Mouse (Mus musculus) neural tube, embryonic 15.5 days (tissue): ENCODE results near the gene Tm2d1. TPM values are rescaled to one million over a fixed set of nuclear protein-coding genes. Genes with fewer than 3 reads are reported as not detected.
A peak's percentile ranks its signal among the peaks of the same experiment; 100 is the strongest.
"Not testable (repeated sequence)": the region's sequence is repeated elsewhere in the genome, so short reads cannot be mapped to it uniquely, and the experiment has no call there.

Experiments used
- ATAC-seq: fragments of 200-750 bp; cut with Nextera tagmentation; 2 replicates; pipeline ENCODE4 v1.8.0; 2017; ENCODE audit warnings: mild to moderate bottlenecking, moderate TSS enrichment, moderate library complexity; ENCODE audit not compliant: low FRiP score
- H3K27ac ChIP-seq: fragments of 300-500 bp; sonication (generic); replicated peaks from 2 replicates; pipeline ENCODE4 v1.5.1; 2015; ENCODE audit warnings: mild to moderate bottlenecking, inconsistent platforms
- H3K27me3 ChIP-seq: fragments of 300-500 bp; sonication (generic); replicated peaks from 2 replicates; pipeline ENCODE4 v1.6.1; 2015; ENCODE audit warnings: inconsistent platforms
- H3K36me3 ChIP-seq: fragments of 300-500 bp; sonication (generic); 2 replicates; pipeline ENCODE4 v1.6.1; 2015; ENCODE audit warnings: inconsistent platforms
- H3K4me1 ChIP-seq: fragments of 300-500 bp; sonication (generic); 2 replicates; pipeline ENCODE4 v1.6.1; 2015; ENCODE audit warnings: inconsistent platforms
- H3K4me2 ChIP-seq: fragments of 300-500 bp; sonication (generic); 2 replicates; pipeline ENCODE4 v1.6.1; 2015; ENCODE audit warnings: inconsistent platforms, mild to moderate bottlenecking, moderate library complexity
- H3K4me3 ChIP-seq: fragments of 300-500 bp; sonication (generic); replicated peaks from 2 replicates; pipeline ENCODE4 v1.5.1; 2015; ENCODE audit warnings: mild to moderate bottlenecking, inconsistent platforms
- H3K9ac ChIP-seq: fragments of 300-500 bp; sonication (generic); replicated peaks from 2 replicates; pipeline ENCODE4 v1.6.1; 2015; ENCODE audit warnings: mild to moderate bottlenecking, inconsistent platforms
- H3K9me3 ChIP-seq: fragments of 300-500 bp; sonication (generic); replicated peaks from 2 replicates; pipeline ENCODE4 v1.6.1; 2016; ENCODE audit warnings: inconsistent platforms
- WGBS: fragments of 180-500 bp; shearing (Covaris S2); methylation state at CpG from one replicate; pipeline ENCODE4 v1.1.7; 2015; ENCODE audit warnings: mixed read lengths; 5-methylcytosine and 5-hydroxymethylcytosine counted together
- polyA plus RNA-seq: library from polyadenylated mRNA; unstranded; fragments of >200 nt; fragmentation: Nextera tagmentation; extraction: Ambion mirVana; gene quantifications from 2 replicates; pipeline ENCODE4 v1.2.1, GENCODE M21; 2015

The Tm2d1 gene
- 127 and 151 TPM in 2 replicates for polyA plus RNA-seq

DNA sequence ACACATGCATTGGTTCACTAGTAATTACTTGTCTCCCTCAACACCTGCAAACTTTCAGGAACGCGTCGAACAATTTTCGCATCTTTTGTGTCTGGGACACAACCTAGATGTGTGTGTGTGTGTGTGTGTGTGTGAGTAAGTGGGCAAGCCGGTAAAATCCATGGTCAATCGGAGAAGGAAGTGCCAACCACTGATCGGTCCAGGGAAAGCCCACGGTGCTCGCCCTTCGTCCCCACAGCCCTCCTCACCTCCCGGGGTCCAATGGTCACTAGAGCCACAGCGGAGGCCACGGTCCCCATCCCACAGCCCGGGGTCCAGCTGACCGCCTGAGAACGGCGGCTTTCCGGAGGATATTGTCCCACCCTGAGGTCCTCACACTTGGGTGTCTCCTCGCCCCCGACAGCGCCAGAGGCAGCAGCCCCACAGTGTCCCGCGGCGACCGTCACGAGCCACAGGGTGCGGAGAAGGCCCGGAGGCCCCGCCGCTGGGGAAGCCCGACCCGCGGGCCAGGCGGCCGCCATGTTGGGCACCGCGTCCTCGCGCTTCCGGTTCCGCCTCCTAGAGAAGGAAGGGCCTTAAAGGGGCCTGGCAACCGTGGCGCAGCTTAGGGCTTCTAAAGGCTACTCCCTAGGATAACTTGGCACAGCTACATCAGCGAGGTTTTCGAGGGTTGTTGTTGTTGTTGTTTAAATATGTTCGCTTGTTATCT, at the start of gene Tm2d1:
Tm2d1 (minus strand) TSS at position 591 of the 709 bp plus-strand sequence.
- Histone ChIP-seq H3K27ac (peak within 1 kb of the TSS; percentile 69; the same call in 1 of the 2 replicates), H3K9me3 (no peaks in the 10 kb centered on the region), H3K36me3 (peaks cover 9% of the 10 kb centered on the region), H3K4me2 (peak within 1 kb of the TSS; percentile 58), H3K9ac (peak within 1 kb of the TSS; percentile 88), H3K4me3 (peak within 1 kb of the TSS; percentile 68), H3K4me1 (peaks cover 13% of the 10 kb centered on the region), H3K27me3 (no peaks in the 10 kb centered on the region)
- peak; percentile 97 for ATAC-seq
- under 1% methylated on average over 46 of the region's 46 CpGs for WGBS

DNA sequence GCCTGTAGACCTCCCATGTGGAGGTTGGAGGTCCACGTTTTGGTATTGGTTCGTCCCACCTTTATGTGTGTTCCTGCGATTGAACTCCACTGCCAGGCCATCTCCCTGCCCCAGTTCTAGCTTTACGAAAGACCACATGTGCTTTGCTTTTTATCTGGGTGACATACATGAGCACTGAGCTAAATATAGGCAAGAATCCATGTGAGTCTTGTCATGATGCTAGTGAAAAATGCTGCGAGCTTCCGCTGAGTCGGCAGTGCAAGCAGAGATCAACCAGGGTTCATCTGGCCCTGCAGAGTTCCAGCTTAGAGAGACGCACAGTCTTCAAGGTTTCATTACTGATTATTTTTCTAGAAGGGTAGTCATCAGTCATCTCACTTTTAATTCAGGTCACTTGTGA, 45.3 kb upstream of the Tm2d1 start:
- Histone ChIP-seq H3K27me3 (no peaks in the 10 kb centered on the region), H3K4me2 (no peak overlapping the region), H3K36me3 (peaks cover 7% of the 10 kb centered on the region; the same call in 1 of the 2 replicates), H3K9ac (no peak overlapping the region), H3K4me3 (no peak overlapping the region), H3K9me3 (no peaks in the 10 kb centered on the region), H3K4me1 (no peaks in the 10 kb centered on the region), H3K27ac (no peak overlapping the region)
- no peak for ATAC-seq
- WGBS: 87% methylated on average over 8 of the region's 8 CpGs

DNA sequence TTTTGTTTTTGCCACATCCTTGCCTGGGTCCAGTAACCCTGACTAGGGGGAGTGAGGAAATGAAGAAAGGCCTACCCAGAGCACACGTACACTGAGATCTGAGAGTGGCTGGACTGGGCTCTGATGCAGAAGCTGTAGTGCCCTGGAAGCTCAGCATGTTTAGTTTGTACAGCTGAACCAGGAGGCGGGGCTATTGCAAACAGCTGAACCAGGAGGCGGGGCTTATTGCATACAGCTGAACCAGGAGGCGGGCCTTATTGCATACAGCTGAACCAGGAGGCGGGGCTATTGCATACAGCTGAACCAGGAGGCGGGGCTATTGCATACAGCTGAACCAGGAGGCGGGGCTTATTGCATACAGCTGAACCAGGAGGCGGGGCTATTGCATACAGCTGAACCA, 32.0 kb upstream of the Tm2d1 start:
- H3K4me2 ChIP-seq, H3K36me3 ChIP-seq, H3K4me3 ChIP-seq, H3K9me3 ChIP-seq, H3K9ac ChIP-seq, H3K27me3 ChIP-seq, H3K4me1 ChIP-seq, ATAC-seq, H3K27ac ChIP-seq: not testable (repeated sequence)
- WGBS: 97% methylated on average over 8 of the region's 8 CpGs

DNA sequence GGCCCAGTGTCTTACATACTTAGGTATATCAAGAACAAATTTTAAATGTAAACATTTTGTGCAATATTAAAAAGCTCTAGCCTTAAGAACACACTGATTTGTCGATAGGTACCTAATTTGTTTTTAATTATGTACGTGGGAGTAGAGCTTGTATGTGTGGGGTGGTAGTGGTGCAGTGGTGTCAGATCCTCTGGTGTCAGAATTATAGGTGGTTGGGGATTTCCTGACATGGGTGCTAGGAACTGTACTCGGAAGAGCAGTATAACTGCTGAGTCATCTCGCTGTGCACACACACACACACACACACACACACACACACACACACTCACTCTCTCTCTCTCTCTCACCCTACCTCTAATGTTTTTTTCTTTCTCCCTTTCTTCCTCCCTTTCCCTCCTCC, 25.3 kb upstream of the Tm2d1 start:
- Histone ChIP-seq H3K27ac (no peak overlapping the region), H3K4me1 (no peaks in the 10 kb centered on the region), H3K36me3 (peaks cover 4% of the 10 kb centered on the region; the same call in 1 of the 2 replicates), H3K27me3 (no peaks in the 10 kb centered on the region), H3K9ac (no peak overlapping the region), H3K4me3 (no peak overlapping the region), H3K4me2 (no peak overlapping the region), H3K9me3 (no peaks in the 10 kb centered on the region)
- ATAC-seq: no peak
- 93% methylated on average over 4 of the region's 4 CpGs for WGBS

DNA sequence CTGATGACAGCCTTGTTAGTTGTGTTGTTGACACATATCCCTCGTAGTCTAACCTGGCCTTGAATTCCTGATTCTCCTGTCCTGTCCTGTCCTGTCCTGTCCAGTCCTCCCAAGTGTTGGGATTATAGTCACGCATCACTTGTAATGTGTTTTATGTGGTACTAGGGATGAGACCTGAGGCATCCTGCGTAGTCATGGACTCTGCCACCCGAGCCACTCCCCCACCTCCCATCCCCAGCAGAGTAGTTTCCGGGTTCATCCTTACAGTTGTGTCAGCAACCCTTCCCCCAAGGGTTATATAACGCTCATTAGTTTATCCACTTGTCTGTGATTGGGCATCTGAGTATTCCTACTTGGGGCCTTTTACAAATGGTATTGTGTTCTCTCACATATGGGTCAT, 21.3 kb upstream of the Tm2d1 start:
- Histone ChIP-seq H3K27ac (no peak overlapping the region), H3K9me3 (no peaks in the 10 kb centered on the region), H3K27me3 (no peaks in the 10 kb centered on the region), H3K4me1 (no peaks in the 10 kb centered on the region), H3K36me3 (no peaks in the 10 kb centered on the region), H3K4me2 (no peak overlapping the region), H3K9ac (no peak overlapping the region), H3K4me3 (no peak overlapping the region)
- WGBS: 94% methylated on average over 6 of the region's 6 CpGs
- no peak for ATAC-seq

DNA sequence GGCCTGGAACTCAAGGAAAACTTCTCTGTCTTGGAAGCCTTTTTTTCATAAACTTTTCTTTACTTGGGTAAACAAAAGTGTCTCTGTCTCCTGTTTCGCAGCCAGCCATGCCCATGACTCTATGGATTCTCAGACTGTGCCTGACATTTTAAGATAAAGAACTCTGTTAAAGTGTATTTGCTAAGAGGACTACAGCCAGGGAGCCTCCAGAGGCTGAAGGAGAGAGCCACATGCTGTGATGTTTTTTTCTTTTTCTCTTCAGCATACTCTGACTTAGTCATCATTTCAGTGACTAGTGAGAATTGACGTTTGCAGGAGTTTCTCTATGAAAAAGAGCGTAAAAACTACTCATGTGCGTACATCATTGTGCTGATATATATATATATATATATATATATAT, 20.4 kb upstream of the Tm2d1 start:
- Histone ChIP-seq H3K4me3 (no peak overlapping the region), H3K9me3 (no peaks in the 10 kb centered on the region), H3K27ac (no peak overlapping the region), H3K27me3 (no peaks in the 10 kb centered on the region), H3K4me2 (no peak overlapping the region), H3K36me3 (no peaks in the 10 kb centered on the region), H3K9ac (no peak overlapping the region), H3K4me1 (no peaks in the 10 kb centered on the region)
- no peak for ATAC-seq
- WGBS: 69% methylated on average over 4 of the region's 4 CpGs

DNA sequence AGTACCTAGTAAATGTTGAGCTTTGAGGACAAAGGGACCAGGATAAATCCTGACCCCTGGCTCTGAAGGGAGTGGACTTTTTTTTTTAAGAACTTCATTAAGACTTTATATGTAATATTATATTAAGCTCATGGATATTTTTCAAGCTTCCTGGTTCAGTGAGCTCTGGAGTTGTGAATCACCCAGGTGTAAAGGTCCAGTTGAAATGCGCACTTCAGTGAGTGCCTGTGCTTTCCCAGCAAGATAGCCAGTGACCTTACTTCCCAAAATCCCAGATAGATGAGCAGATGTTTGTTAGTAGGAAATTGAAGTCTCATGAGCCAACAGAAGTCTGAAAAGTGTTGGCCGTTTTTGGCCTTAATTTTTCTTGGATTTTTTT, 18.5 kb upstream of the Tm2d1 start:
- Histone ChIP-seq H3K4me2 (no peak overlapping the region), H3K4me3 (no peak overlapping the region), H3K27ac (no peak overlapping the region), H3K27me3 (no peaks in the 10 kb centered on the region), H3K9ac (no peak overlapping the region), H3K9me3 (no peaks in the 10 kb centered on the region), H3K36me3 (no peaks in the 10 kb centered on the region), H3K4me1 (peaks cover under 1% of the 10 kb centered on the region)
- WGBS: 81% methylated on average over 2 of the region's 2 CpGs
- ATAC-seq: no peak

DNA sequence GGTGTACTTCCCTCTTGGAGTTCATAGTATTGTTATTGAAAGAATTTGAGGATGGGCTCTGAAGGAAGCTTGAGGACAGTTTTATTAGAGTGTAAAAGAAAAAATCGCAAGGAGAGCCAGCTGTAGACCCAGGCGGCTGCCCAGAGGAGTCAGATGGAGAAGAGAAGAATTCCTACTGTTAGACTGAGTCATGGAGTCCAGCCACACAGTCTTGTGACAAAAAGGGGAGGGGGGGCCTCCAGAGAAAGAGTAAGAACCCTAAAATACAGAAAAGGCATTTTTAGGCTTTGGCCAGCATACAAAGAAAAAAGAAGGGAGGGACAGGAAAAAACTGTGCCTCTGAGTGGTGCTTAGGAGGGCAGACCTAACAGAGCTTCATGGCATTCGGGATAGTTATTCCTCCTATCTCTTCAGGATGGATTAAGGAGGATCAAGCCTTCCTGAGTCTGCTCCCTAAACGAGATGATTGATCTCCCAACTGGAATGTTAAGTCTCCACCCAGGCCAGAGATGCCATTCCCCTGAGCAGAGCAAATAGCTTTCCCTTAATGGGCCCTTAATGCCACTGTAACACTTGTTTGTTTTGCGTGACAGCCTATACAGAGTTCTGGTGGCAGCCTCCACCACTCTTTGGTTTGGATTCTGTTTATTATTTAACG, 17.9 kb upstream of the Tm2d1 start:
- no peaks in the 10 kb centered on the region for H3K36me3 ChIP-seq
- H3K27me3 ChIP-seq: no peaks in the 10 kb centered on the region
- H3K9me3 ChIP-seq: no peaks in the 10 kb centered on the region
- no peak overlapping the region for H3K4me3 ChIP-seq
- no peak for ATAC-seq
- 36% methylated on average over 6 of the region's 6 CpGs for whole genome bisulfite sequencing
- peaks cover 5% of the 10 kb centered on the region for H3K4me1 ChIP-seq
- H3K9ac ChIP-seq: no peak overlapping the region
- H3K4me2 ChIP-seq: no peak overlapping the region
- H3K27ac ChIP-seq: no peak overlapping the region

DNA sequence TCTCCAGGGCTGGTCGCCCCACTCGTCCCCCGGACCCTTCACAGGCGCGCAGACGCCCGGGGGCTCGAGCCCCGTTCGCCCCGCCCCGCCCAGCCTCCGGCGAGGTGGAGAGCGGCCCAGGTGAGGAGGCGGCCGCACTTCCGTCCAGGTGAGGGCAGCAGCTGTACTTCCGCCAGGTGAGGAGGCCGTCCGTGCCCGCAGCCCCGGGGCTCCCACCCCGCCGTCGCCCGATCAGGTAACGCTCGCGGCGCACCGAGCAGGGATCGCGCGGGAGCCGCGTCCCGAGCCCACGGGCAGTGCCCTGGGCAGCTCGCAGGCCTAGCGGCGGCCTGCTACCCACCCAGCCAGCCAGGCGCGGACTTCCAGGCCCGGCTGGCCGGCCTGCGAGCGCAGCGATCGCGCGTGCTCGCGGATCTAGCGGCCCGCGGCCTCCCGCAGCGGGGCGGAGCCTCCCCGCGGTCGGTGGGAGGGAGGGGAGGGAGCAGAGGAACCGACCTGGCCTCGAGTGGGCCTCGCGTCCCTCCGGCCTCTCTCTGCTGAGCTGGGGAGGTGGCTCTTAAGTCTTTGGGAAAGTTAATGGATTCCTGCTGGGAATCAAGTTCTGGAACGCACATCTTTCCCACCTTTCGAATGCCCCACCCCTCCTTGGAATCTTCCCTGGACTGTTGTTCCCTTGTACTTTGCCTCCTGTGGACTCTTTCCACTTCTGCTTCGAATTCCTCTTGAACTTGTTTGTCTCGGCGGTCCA, 12.8 kb upstream of the Tm2d1 start, which contains the start of gene Patj:
Patj (plus strand) TSS at position 96 of the 748 bp plus-strand sequence.
- Histone ChIP-seq H3K9me3 (no peaks in the 10 kb centered on the region), H3K4me2 (peak within 1 kb of the TSS; percentile 86), H3K36me3 (no peaks in the 10 kb centered on the region), H3K27ac (peak within 1 kb of the TSS; percentile 88), H3K9ac (peak within 1 kb of the TSS; percentile 86), H3K4me1 (peaks cover 8% of the 10 kb centered on the region), H3K4me3 (peak within 1 kb of the TSS; percentile 64), H3K27me3 (no peaks in the 10 kb centered on the region)
- peak; percentile 90 for ATAC-seq
- WGBS: 1% methylated on average over 73 of the region's 73 CpGs

DNA sequence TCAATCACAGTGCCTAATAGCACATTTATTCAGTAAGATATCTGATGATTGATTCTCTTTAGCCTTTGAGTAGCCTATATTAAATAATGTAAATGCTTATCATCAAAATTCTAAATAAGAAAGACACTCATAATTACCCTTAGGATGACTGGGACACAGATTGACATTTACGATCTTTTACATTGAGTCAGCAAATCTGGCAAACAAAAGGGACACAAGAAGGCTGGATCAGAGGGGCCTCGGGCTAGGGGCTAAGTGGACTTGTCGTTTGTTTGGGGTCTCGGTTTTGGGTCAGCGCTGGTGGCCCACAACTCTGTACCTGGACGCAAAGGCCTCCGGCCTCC, 12.2 kb upstream of the Tm2d1 start:
- no peak for ATAC-seq
- H3K9ac ChIP-seq: peak overlapping the region; percentile 86
- H3K4me3 ChIP-seq: peak overlapping the region; percentile 64
- WGBS: 4% methylated on average over 7 of the region's 7 CpGs
- H3K36me3 ChIP-seq: no peaks in the 10 kb centered on the region
- peak overlapping the region; percentile 88 for H3K27ac ChIP-seq
- H3K9me3 ChIP-seq: no peaks in the 10 kb centered on the region
- no peaks in the 10 kb centered on the region for H3K27me3 ChIP-seq
- peak overlapping the region; percentile 86 for H3K4me2 ChIP-seq
- H3K4me1 ChIP-seq: peaks cover 8% of the 10 kb centered on the region

DNA sequence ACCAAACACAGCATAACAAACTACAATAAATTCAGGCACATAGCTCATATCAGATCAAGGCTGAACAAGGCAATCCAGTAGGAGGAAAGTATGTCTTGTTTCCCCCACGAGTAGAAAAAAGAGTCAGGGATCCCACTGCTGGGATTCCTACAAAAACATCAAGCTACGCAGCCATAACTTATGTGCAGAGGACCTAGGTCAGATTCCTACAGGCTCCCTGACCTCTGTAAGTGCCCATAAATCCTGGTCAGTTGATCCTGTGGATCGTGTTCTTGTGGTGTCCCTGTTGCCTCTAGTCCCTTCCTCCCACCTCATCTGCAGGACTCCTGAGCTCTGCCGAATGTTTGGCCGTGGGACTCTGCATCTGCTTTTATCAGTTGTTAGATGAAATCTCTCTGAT, 1.9 kb upstream of the Tm2d1 start:
- 67% methylated on average over 5 of the region's 5 CpGs for WGBS
- H3K4me3 ChIP-seq: no peak overlapping the region
- H3K4me1 ChIP-seq: peaks cover 13% of the 10 kb centered on the region
- no peak overlapping the region for H3K4me2 ChIP-seq
- H3K27ac ChIP-seq: no peak overlapping the region
- H3K9ac ChIP-seq: no peak overlapping the region
- no peaks in the 10 kb centered on the region for H3K9me3 ChIP-seq
- no peaks in the 10 kb centered on the region for H3K36me3 ChIP-seq
- no peak for ATAC-seq
- H3K27me3 ChIP-seq: no peaks in the 10 kb centered on the region

DNA sequence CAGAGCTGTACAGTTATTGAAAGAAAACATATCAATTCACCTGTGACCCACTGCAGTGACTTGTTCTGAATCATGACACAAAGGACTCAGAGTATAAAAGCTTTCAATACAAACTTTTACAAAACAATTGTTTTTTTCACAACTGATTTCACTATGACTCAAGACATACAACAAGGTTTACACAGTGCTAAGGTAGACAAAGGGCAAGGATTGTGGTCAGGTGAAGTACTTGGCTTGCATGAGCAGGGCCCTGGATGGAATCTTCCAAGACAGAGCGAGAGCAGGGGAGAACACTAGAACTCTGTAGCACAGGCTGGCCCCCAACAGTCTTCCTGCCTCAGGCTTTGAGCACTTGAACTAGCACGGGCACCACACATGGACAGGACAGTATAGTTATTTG, 6.2 kb downstream of the Tm2d1 start:
- ATAC-seq: no peak
- no peaks in the 10 kb centered on the region for H3K27me3 ChIP-seq
- no peak overlapping the region for H3K9ac ChIP-seq
- WGBS: 95% methylated on average over 2 of the region's 2 CpGs
- H3K27ac ChIP-seq: no peak overlapping the region
- H3K9me3 ChIP-seq: no peaks in the 10 kb centered on the region
- no peak overlapping the region for H3K4me3 ChIP-seq
- peaks cover 9% of the 10 kb centered on the region for H3K36me3 ChIP-seq
- H3K4me2 ChIP-seq: no peak overlapping the region
- peaks cover 9% of the 10 kb centered on the region for H3K4me1 ChIP-seq
